Mouse (Mus musculus): Measurements from ENCODE around the gene Nyap2.
A peak's percentile ranks its signal among the peaks of the same experiment; 100 is the strongest.

Gene Nyap2

GRCm38 (mm10) chr1:81076831-81077664, at the start of gene Nyap2:
TSS of gene Nyap2 (plus strand) at chr1:81076950.
- DNase-seq: no peak

- no peak for DNase-seq
Measured at GRCm38 (mm10) chr1:81042907-81043868, 33.6 kb upstream of the Nyap2 start.

- no peak for DNase-seq
Measured at GRCm38 (mm10) chr1:81058340-81058739, 18.4 kb upstream of the Nyap2 start.

DNA sequence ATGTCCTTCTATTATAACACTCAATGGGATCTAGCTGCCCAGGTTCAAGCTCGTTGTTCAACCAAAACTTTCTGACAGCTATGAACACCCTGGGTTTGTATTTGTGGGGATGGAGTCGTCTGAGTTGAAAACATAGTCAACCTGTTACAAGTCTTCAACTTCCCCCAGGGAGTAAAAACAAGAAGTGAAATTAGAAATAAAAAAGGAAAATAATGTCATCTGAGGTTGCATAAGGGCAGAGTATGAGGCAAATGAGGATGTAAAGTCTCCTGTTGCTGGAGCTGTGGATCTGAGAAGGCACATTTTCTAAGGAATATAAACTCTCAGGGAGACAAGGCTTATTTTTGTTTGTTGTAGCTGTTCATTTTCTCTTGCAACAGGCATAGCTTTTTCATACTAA, 17.9 kb upstream of the Nyap2 start:
- no peak for DNase-seq

GRCm38 (mm10) chr1:81062811-81063210, 13.9 kb upstream of the Nyap2 start:
- no peak for DNase-seq

DNA sequence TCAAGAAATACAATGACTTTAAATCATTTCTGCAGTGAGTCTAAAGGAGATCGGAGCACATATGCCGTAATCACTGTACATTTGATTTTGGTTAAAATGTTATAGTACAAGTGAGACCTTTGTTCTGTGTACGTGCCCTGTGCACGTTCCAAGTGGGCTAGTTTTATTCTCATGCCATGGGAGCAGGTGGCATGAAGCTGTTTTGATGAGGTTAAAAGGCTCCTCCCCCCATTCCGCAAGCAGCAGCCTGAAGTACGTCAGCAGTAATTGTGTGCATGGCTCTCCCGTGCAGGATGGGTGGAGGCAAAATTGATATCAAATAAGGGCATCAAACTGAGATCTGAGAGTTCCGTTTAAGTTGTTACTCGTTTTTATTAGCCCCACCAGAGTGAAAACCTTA, 491 bp upstream of the Nyap2 start:
- peak; percentile 55 for DNase-seq

DNA sequence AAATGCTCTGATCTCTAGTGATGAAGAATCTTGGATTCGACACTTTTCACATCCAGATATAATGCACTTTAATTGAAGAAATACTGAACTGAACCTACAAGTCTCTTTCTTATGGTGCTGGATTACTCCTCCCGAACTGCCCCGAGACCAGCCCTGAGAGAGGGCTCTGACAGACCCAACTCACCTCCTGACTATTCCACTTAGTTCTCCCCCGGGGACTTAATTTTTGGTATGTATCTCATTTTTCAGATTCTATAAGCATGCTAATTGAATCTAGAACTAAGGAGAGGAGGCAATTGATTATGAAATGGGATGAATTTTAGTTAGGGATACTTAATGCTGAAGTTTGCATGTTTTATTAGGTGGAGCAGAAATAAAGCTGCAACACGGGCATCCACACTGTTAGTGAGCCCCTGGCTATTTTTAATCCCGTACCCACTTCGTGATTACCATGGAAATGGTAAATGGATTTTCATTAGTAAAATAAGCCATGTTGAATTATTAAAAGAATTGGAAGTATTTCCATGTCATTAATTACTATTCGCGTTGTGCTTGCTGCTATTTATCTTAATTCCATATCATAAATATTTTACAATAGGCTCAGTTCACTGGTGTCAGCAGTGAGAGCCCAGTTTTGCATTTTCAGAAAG, 1.0 kb downstream of the Nyap2 start:
- no peak for DNase-seq

DNA sequence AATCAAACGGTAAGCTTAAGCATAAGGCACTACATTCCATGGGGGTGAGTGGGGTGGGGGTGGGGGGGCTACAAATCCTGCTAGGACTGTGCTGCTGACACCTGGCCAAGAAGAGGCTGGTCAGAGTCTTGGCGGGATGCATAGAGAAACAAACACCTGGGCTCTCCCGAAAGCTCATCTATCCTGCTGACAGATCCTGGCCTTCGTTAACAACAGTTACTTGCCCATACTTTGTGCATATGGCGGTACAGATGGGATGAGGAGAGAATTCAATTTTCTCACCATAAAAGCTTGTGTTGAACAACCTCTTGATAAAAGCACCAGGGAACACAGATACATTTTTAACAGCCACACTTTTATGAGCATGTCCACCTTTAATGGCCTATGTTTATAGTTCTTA, 10.7 kb downstream of the Nyap2 start:
- no peak for DNase-seq

- DNase-seq: no peak
Measured at GRCm38 (mm10) chr1:81090400-81090799, 13.7 kb downstream of the Nyap2 start.

DNA sequence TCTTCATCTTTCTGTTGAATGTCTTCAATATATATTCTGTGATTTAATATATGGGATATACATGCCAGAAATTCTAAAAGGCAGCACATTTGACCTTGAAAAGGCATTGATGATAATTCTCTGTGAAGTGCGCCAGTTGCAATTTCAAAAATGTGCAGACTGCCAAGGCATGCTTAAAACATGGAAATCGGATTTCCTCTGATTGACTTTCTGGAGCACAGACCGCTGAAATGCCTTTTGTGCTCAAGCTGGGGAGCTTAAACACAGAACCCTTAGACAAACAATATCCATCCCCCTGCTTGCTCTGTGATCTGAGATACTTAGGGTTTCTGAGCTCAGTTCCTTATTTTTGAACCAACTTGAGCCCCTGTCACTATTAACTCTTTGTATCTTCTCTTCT, 14.2 kb downstream of the Nyap2 start:
- DNase-seq: no peak

DNA sequence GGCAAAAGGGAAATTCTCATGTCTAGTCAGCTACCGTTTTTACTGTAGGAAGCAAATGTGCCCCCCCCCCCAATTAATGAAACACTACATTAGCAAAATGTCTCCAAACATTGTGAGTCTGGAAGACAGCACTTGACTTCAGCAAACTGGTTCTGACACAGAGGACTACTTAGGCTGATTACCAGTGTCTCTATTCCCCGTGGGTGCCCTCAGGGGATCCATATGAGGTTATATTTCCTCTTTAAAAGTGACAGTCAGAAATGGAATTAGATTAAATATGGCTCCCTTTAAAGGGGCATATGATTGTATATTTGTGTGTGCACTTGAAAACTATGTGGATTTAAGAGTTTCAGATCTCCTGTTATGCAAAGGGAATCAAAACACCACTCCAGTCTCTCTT, 15.3 kb downstream of the Nyap2 start:
- no peak for DNase-seq

- DNase-seq: no peak
Measured at GRCm38 (mm10) chr1:81092886-81093285, 16.1 kb downstream of the Nyap2 start.

DNA sequence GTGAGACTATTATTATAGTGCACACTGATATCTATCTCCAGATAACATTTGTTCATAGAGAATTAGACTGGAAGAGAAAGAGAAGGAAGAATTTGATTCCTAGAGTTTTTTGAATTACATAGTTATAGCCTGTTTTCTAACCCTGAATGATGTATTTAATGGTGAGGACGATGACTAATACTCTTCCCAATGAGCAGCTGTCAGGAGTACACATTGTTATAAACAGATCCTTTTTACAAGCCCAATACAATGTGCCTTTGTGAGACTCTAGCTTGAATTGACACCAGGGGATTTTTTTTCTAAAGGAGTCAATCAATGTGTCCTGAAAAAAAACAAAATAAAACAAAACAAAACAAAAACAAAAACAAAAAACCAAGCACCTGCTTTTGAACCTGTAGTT, 22.2 kb downstream of the Nyap2 start:
- no peak for DNase-seq

DNA sequence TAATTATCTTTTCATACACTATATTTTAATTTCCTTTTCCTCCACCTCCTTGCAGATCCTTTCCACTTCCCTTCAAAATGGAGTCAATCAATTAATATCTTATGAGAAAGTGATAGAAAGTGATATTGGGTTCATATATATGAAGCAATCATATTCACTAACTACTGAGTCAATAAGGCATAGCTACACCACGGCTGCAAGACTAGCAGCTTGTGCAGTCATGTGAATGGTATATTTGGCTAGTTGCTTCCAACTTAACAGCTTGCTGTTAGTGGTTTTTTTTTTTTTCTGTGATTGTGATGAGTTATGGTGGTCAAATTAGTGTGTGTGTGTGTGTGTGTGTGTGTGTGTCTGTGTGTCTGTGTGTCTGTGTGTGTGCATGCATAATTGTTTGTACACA, 25.0 kb downstream of the Nyap2 start:
- no peak for DNase-seq

DNA sequence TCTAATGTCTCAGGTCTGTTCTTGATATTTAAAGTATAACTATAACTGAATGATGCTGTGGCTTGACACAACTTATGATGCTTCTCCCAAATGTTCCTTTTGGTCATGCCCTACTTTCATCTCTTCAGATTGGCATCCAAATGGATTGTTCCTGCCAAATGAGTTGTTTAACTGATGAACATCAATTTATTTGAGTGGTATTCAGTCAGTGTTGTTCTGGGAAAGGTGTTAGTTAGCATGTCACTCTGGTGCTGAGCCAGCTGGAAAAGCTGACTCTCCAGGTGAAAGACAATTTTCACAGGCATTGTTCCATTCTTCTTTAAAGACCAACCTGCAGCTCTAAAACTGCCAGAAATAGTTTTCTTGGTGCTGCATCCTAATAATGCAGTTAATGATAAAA, 43.0 kb downstream of the Nyap2 start:
- DNase-seq: no peak

DNA sequence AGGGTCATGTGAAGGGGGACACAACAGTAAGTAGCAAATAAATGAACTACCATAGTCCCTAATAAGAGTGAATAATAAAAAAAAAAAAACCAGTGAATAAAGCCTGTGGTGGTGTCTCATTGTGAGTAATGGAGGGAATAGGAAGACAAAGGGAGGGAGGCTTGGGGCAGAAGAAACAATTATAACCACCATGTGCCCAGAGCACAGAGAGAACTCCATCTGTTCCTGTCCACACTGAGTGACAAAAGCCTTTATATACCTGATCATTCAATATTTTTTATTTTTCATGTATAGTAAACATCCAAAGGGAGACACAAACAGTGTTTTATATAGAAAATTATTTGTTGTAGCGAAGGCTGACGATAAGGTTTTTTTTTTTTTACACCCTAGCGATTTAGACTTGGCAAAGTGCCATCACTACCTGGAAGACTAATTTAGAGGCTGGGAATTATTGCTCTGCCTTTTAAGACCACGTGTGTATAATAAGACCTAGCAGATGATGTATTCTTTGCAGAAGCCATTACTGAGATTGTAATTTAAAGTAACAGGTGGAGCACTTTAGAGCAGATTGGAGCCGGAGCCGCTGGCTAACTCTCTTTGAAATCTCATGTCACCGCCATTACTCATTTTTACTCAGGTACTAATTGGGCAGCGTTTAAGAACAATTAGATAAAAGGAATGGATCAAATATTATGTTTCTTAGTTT, 55.4 kb downstream of the Nyap2 start:
- DNase-seq: no peak

DNA sequence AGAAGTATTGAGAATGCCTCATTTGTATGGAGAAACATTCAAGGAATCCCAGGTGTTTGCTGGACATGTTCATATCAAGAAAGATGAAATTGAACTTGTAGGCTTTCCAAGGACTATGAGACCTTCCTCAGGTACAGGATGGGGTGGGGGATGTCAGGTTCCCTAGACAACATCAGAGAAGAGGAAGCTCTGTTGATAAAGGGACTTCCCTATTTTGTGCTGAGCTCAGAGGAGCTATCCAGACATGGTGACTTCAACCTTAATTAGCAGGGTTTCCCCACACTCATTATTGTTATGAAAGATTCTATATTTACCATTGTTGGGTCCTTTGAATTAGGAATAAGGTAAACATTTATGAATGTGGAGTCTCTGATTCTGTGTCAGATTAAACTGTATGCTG, 67.1 kb downstream of the Nyap2 start:
- DNase-seq: no peak

GRCm38 (mm10) chr1:81145576-81145975, 68.8 kb downstream of the Nyap2 start:
- no peak for DNase-seq

GRCm38 (mm10) chr1:81169245-81169644, 92.5 kb downstream of the Nyap2 start:
- DNase-seq: peak; percentile 48

GRCm38 (mm10) chr1:81172703-81173102, 96.0 kb downstream of the Nyap2 start:
- DNase-seq: no peak

- DNase-seq: no peak
Measured at GRCm38 (mm10) chr1:81173303-81173702, 96.6 kb downstream of the Nyap2 start.

GRCm38 (mm10) chr1:81179725-81180124, 103.0 kb downstream of the Nyap2 start:
- no peak for DNase-seq

DNA sequence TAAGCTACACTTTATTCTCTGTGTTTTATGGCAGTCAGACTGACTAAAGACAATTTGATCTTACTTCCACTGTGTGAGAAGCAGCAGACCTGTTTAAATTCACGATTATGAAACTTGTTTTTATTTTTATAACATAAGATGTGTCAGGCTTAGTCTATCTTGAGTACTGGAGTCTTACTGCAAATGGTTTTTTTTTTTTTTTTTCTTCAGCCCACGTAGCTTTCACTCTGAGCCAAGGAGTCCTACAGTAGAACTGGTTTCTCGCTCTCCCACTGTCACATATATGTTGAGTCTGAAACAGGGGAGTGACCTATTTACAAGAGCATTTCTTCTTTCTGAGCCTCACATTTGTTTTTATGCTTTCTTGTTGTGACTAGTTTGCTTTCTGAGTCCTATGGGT, 103.9 kb downstream of the Nyap2 start:
- DNase-seq: no peak

Measured in heart, adult 11 months (tissue).